Mouse (Mus musculus): Measurements from ENCODE around the gene Sprr2e. TPM values are rescaled to one million over a fixed set of nuclear protein-coding genes. Genes with fewer than 3 reads are reported as not detected.

The Sprr2e gene
- polyA plus RNA-seq, 1 experiment from 2014 or later: not detected

Other genes starting within 250 kb of the Sprr2e start
- gene Prr9, start 228.2 kb upstream of the Sprr2e start, polyA plus RNA-seq (2016; fragmentation: Nextera tagmentation; extraction: Ambion mirVana): not detected in 2 replicates
- gene Lelp1, start 209.4 kb upstream of the Sprr2e start, polyA plus RNA-seq (2016; fragmentation: Nextera tagmentation; extraction: Ambion mirVana): not detected in 2 replicates
- not detected in 2 replicates for gene Sprr2a1, start 136.3 kb upstream of the Sprr2e start, polyA plus RNA-seq (2016; fragmentation: Nextera tagmentation; extraction: Ambion mirVana)
- gene Sprr2a2, start 136.2 kb upstream of the Sprr2e start, polyA plus RNA-seq (2016; fragmentation: Nextera tagmentation; extraction: Ambion mirVana): not detected in 2 replicates
- not detected in 2 replicates for gene Sprr2a3, start 66.7 kb upstream of the Sprr2e start, polyA plus RNA-seq (2016; fragmentation: Nextera tagmentation; extraction: Ambion mirVana)
- not detected in 2 replicates for gene Sprr2b, start 35.5 kb upstream of the Sprr2e start, polyA plus RNA-seq (2016; fragmentation: Nextera tagmentation; extraction: Ambion mirVana)
- not detected in 2 replicates for gene Sprr2d, start 13.0 kb upstream of the Sprr2e start, polyA plus RNA-seq (2016; fragmentation: Nextera tagmentation; extraction: Ambion mirVana)
- not detected in 2 replicates for gene Sprr2f, start 13.0 kb downstream of the Sprr2e start, polyA plus RNA-seq (2016; fragmentation: Nextera tagmentation; extraction: Ambion mirVana)
- gene Sprr2h, start 33.5 kb downstream of the Sprr2e start, polyA plus RNA-seq (2016; fragmentation: Nextera tagmentation; extraction: Ambion mirVana): not detected in 2 replicates
- gene Sprr2i, start 55.8 kb downstream of the Sprr2e start, polyA plus RNA-seq (2016; fragmentation: Nextera tagmentation; extraction: Ambion mirVana): not detected in 2 replicates
- not detected in 2 replicates for gene Sprr2j-ps, start 65.9 kb downstream of the Sprr2e start, polyA plus RNA-seq (2016; fragmentation: Nextera tagmentation; extraction: Ambion mirVana)
- gene Gm9774, start 77.3 kb downstream of the Sprr2e start, polyA plus RNA-seq (2016; fragmentation: Nextera tagmentation; extraction: Ambion mirVana): 6.6 and 9.4 TPM in 2 replicates
- gene Sprr2k, start 80.4 kb downstream of the Sprr2e start, polyA plus RNA-seq (2016; fragmentation: Nextera tagmentation; extraction: Ambion mirVana): not detected in 2 replicates
- not detected in 2 replicates for gene Sprr1b, start 86.6 kb downstream of the Sprr2e start, polyA plus RNA-seq (2016; fragmentation: Nextera tagmentation; extraction: Ambion mirVana)
- gene Sprr3, start 106.6 kb downstream of the Sprr2e start, polyA plus RNA-seq (2016; fragmentation: Nextera tagmentation; extraction: Ambion mirVana): not detected in 2 replicates
- not detected in 2 replicates for gene Sprr1a, start 133.8 kb downstream of the Sprr2e start, polyA plus RNA-seq (2016; fragmentation: Nextera tagmentation; extraction: Ambion mirVana)
- gene Sprr4, start 148.3 kb downstream of the Sprr2e start, polyA plus RNA-seq (2016; fragmentation: Nextera tagmentation; extraction: Ambion mirVana): not detected in 2 replicates
- gene 2310046K23Rik, start 182.4 kb downstream of the Sprr2e start, polyA plus RNA-seq (2016; fragmentation: Nextera tagmentation; extraction: Ambion mirVana): not detected in 2 replicates
- gene Ivl, start 221.6 kb downstream of the Sprr2e start, polyA plus RNA-seq (2016; fragmentation: Nextera tagmentation; extraction: Ambion mirVana): not detected in 2 replicates
- gene Smcp, start 236.9 kb downstream of the Sprr2e start, polyA plus RNA-seq (2016; fragmentation: Nextera tagmentation; extraction: Ambion mirVana): not detected in 2 replicates